Mouse (Mus musculus) erythroblast, embryonic 14.5 days (primary cell): ENCODE data around the gene Gm35315.

Experiments
- GATA1 ChIP-seq: IDR thresholded peaks from 2 replicates; pipeline ENCODE4 v1.6.1; 2012; ENCODE audit warnings: low read length, inconsistent platforms, mixed read lengths
- TAL1 ChIP-seq: IDR thresholded peaks from 3 replicates; pipeline ENCODE4 v1.6.1; 2012; ENCODE audit warnings: low read length, inconsistent platforms, mixed read lengths

DNA sequence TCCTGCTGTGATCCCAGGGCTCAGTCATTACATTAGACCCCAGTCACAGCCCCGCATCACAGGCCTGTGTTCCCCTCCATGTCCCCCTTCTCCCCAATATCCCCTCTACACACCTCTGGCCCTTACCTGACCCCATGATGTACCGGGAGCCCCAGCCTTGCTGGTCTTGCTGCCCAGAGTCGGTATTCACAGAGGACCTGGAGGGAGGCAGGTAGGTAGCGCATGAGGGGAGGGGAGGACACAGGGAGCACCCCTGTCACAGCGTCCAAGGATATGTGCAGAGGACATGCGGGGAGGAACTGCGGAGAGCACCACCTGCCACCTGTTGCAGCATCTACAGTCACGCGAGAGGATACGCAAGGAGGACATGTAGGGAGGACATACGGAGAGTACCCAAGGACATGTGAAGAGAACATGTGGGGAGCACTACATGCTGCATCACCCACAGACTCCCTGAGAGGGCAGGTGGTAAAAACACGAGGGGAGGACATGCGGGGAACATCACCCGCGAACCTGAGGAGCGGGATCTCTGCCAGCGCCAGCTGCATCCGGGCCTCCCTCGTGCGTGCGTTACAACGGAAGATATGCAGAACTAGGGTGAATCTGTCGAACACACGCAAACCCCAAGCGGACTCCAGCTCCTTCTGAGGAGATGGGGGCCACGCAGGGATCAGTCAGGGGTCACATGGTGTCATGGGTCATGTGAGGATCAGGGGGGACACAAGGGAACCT, 12.1 kb upstream of the Gm35315 start:
- TF ChIP-seq TAL1 (no peak), GATA1 (no peak)
